Comparison of ENCODE assay signal across 14 mouse cellular contexts in the genomic region with DNA sequence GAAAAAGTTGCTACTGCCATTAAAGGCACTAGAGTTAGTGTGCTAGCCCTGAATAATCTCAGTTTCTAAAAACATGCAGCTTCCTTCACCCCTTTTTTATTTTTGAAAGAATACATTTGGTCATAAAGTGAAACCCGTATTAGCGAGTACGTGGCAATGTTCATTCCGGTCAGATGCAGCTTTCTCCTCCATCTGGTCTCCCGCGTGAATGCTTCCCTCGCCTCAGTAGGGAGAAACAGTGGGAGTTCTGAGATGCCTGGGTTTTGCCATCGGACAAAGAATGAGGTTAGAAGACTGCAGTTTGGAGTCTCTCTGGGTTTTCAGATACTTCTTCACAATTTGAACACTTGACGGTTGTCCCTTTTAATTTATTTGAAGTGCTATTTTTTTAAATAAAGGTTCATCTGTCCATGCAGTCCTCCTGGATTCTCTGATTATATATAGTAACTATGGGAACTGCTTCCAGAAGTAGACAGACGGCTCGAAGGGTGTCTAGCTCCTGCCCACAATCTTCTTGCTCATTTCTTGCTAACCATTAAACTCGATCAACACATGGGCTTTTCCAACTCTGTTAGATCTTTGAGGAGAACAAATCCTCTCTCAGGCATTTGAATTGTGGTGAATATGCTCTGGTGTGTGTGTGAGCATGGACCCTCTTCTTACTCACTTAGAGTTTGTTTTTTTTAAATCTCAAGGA. TPM values are rescaled to one million over a fixed set of nuclear protein-coding genes. Genes with fewer than 3 reads are reported as not detected.
DNase-seq lines count a peak whose midpoint lies in the region; ATAC-seq lines count a peak whose summit lies in the region.
"Had no signal": no experiment of that assay in that cellular context is flagged by ENCODE, and none has a peak within 500 bp of the region (broad histone marks: within the 10 kb centered on the region; RNA-seq: fewer than 3 reads in every experiment).

No protein-coding gene starts in this region.

- H3K4me3 ChIP-seq in heart, embryonic 10.5 days, result no peak overlapping the region
- no peak overlapping the region for H3K4me3 ChIP-seq in lung, embryonic 15.5 days
- no peak overlapping the region for H3K4me3 ChIP-seq in limb, embryonic 12.5 days (replicated peaks)
- H3K4me3 ChIP-seq: forebrain, embryonic 13.5 days; neural tube, embryonic 12.5 days had no signal

- H3K4me2 ChIP-seq in lung, embryonic 15.5 days, result no peak overlapping the region
- H3K4me2 ChIP-seq in limb, embryonic 12.5 days, result no peak overlapping the region
- H3K4me2 ChIP-seq: forebrain, embryonic 13.5 days; neural tube, embryonic 12.5 days had no signal

- H3K27ac ChIP-seq in heart, embryonic 10.5 days, result 0 out of 2 replicates have a peak overlapping the region, but pooled peaks have one; percentile 62
- H3K27ac ChIP-seq in lung, embryonic 15.5 days, result peak overlapping the region; percentile 91
- peak overlapping the region; percentile 73 for H3K27ac ChIP-seq in limb, embryonic 12.5 days
- H3K27ac ChIP-seq: forebrain, embryonic 13.5 days; kidney, postnatal 0 days; neural tube, embryonic 12.5 days had no signal

- H3K36me3 ChIP-seq in heart, embryonic 10.5 days, result peaks cover 60% of the 10 kb centered on the region
- peaks cover 42% of the 10 kb centered on the region for H3K36me3 ChIP-seq in lung, embryonic 15.5 days
- peaks cover 73% of the 10 kb centered on the region for H3K36me3 ChIP-seq in limb, embryonic 12.5 days

- no peak for DNase-seq in heart, embryonic 10.5 days (ENCODE audit: low spot score)
- DNase-seq in heart, adult 9 months (ENCODE audit: low spot score in 2 of 2), result no peak
- no peak for DNase-seq in lung, adult 18-20 months
- DNase-seq in cerebellum, postnatal 36 days, result peak; percentile 24 to 30
- no peak for DNase-seq in kidney, adult 18-20 months
- DNase-seq in layer of hippocampus, postnatal 25 days (ENCODE audit: extremely low spot score in 1 of 2, low spot score in 1 of 2), result no peak
- DNase-seq: liver; midbrain, embryonic 14.5 days had no signal

- no peak for ATAC-seq in lung, embryonic 15.5 days (ENCODE audit: borderline replicate concordance, extremely low read depth, low FRiP score, low TSS enrichment)
- ATAC-seq in limb, embryonic 12.5 days (ENCODE audit: insufficient number of reproducible peaks, insufficient read depth, low FRiP score, low TSS enrichment, low read depth), result no peak
- ATAC-seq: CD4-positive, CD25-positive, alpha-beta regulatory T cell, adult 4 months; forebrain, embryonic 13.5 days had no signal

- peaks cover 37% of the 10 kb centered on the region for H3K4me1 ChIP-seq in heart, embryonic 10.5 days
- peaks cover 28% of the 10 kb centered on the region for H3K4me1 ChIP-seq in lung, embryonic 15.5 days
- H3K4me1 ChIP-seq in limb, embryonic 12.5 days (replicated peaks), result peaks cover 51% of the 10 kb centered on the region
- H3K4me1 ChIP-seq: forebrain, embryonic 13.5 days; neural tube, embryonic 12.5 days had no signal

- WGBS in heart, embryonic 10.5 days, result 80% methylated on average over 12 of the region's 12 CpGs
- WGBS in lung, embryonic 15.5 days, result 73% methylated on average over 12 of the region's 12 CpGs
- 58% methylated on average over 12 of the region's 12 CpGs for WGBS in limb, embryonic 12.5 days

- H3K9ac ChIP-seq in lung, embryonic 15.5 days, result no peak overlapping the region
- H3K9ac ChIP-seq in limb, embryonic 12.5 days (replicated peaks), result no peak overlapping the region
- H3K9ac ChIP-seq: forebrain, embryonic 13.5 days; neural tube, embryonic 12.5 days had no signal

- H3K27me3 ChIP-seq in heart, embryonic 10.5 days (ENCODE audit: insufficient read depth, poor library complexity, severe bottlenecking), result no peaks in the 10 kb centered on the region
- H3K27me3 ChIP-seq in lung, embryonic 15.5 days, result no peaks in the 10 kb centered on the region
- H3K27me3 ChIP-seq in limb, embryonic 12.5 days, result no peaks in the 10 kb centered on the region
- H3K27me3 ChIP-seq: forebrain, embryonic 13.5 days; neural tube, embryonic 12.5 days had no signal

- no peaks in the 10 kb centered on the region for H3K9me3 ChIP-seq in heart, embryonic 10.5 days
- no peaks in the 10 kb centered on the region for H3K9me3 ChIP-seq in lung, embryonic 15.5 days
- no peaks in the 10 kb centered on the region for H3K9me3 ChIP-seq in limb, embryonic 12.5 days
- H3K9me3 ChIP-seq: forebrain, embryonic 13.5 days; neural tube, embryonic 12.5 days had no signal

RNA-seq across cellular contexts. Expression of a gene that starts 10.5 kb away (rescaled TPM):
- 10.0 and 14.3 TPM in 2 replicates for polyA plus RNA-seq in heart, embryonic 10.5 days (2016; fragmentation: Nextera tagmentation; extraction: Ambion mirVana)
- 26.0 and 29.5 TPM in 2 replicates for polyA plus RNA-seq in lung, embryonic 15.5 days (2015; fragmentation: Nextera tagmentation; extraction: Ambion mirVana)
- polyA plus RNA-seq in limb, embryonic 12.5 days (2016; fragmentation: Nextera tagmentation; extraction: Ambion mirVana), result 35.0 and 37.3 TPM in 2 replicates
- total RNA-seq in layer of hippocampus, postnatal 25 days (2021), result 1 to 10 TPM; 3.7 to 5.0 TPM
- polyA plus RNA-seq: CD4-positive, CD25-positive, alpha-beta regulatory T cell, adult 4 months had no signal

Comparison
In these comparisons a context has a peak if more than half of its experiments do, and no peak if none do; other contexts are left out.
1. DNase-seq: peak in cerebellum, postnatal 36 days (2 of 2); none in heart, embryonic 10.5 days (single experiment), heart, adult 9 months (0 of 2), lung, adult 18-20 months (0 of 2), kidney, adult 18-20 months (single experiment) and layer of hippocampus, postnatal 25 days (0 of 2).
2. Peak in every context shown above with its lines, with median percentiles within 50 percentile points of each other: H3K27ac ChIP-seq.